Comparison of ENCODE assay signal across 26 mouse cellular contexts in genomic region chr15:103290417-103290816, GRCm38 (mm10). TPM values are rescaled to one million over a fixed set of nuclear protein-coding genes. Genes with fewer than 3 reads are reported as not detected.
DNase-seq lines count a peak whose midpoint lies in the region; ATAC-seq and TF ChIP-seq lines count a peak whose summit lies in the region.
"Had no signal": no experiment of that assay in that cellular context is flagged by ENCODE, and none has a peak within 500 bp of the region (broad histone marks: within the 10 kb centered on the region; RNA-seq: fewer than 3 reads in every experiment).

No protein-coding gene starts in this region.

- H3K27me3 ChIP-seq in hindbrain, embryonic 12.5 days: no peaks in the 10 kb centered on the region
- no peaks in the 10 kb centered on the region for H3K27me3 ChIP-seq in hindbrain, embryonic 16.5 days (replicated peaks; ENCODE audit: control insufficient read depth, insufficient read depth, low read length)
- no peaks in the 10 kb centered on the region for H3K27me3 ChIP-seq in kidney, postnatal 0 days (ENCODE audit: insufficient read depth, low read length)
- no peaks in the 10 kb centered on the region for H3K27me3 ChIP-seq in embryonic facial prominence, embryonic 12.5 days
- H3K27me3 ChIP-seq in limb, embryonic 15.5 days: no peaks in the 10 kb centered on the region
- H3K27me3 ChIP-seq: heart, embryonic 13.5 days; megakaryocyte, embryonic 14.5 days; Patski; stomach, embryonic 15.5 days had no signal

- no peak overlapping the region for H3K4me2 ChIP-seq in hindbrain, embryonic 12.5 days (replicated peaks)
- H3K4me2 ChIP-seq in hindbrain, embryonic 16.5 days (ENCODE audit: low read length): no peak overlapping the region
- H3K4me2 ChIP-seq in kidney, postnatal 0 days (ENCODE audit: low read length): no peak overlapping the region
- no peak overlapping the region for H3K4me2 ChIP-seq in embryonic facial prominence, embryonic 12.5 days (replicated peaks)
- no peak overlapping the region for H3K4me2 ChIP-seq in limb, embryonic 15.5 days
- H3K4me2 ChIP-seq: heart, embryonic 13.5 days; stomach, embryonic 15.5 days had no signal

- no peak for ATAC-seq in hindbrain, embryonic 12.5 days (ENCODE audit: low FRiP score)
- ATAC-seq in hindbrain, embryonic 16.5 days: no peak
- ATAC-seq in kidney, postnatal 0 days (replicated peaks; ENCODE audit: low FRiP score, low read depth): no peak
- ATAC-seq in embryonic facial prominence, embryonic 12.5 days (ENCODE audit: insufficient number of reproducible peaks, insufficient read depth, low FRiP score, low TSS enrichment): no peak
- no peak for ATAC-seq in limb, embryonic 15.5 days (ENCODE audit: insufficient number of reproducible peaks, low FRiP score, low TSS enrichment, low read depth)
- ATAC-seq: CD4-positive, CD25-positive, alpha-beta regulatory T cell, adult 4 months; liver, postnatal 0 days; Patski had no signal

- intact Hi-C loops in left cerebral cortex, postnatal 36 days (cut with DNase I): no loop called here

- peaks cover 32% of the 10 kb centered on the region for H3K4me1 ChIP-seq in hindbrain, embryonic 12.5 days
- H3K4me1 ChIP-seq in hindbrain, embryonic 16.5 days (ENCODE audit: control insufficient read depth, insufficient read depth, low read depth, low read length): peaks cover 10% of the 10 kb centered on the region
- peaks cover 13% of the 10 kb centered on the region; the same call in 1 of the 2 replicates for H3K4me1 ChIP-seq in kidney, postnatal 0 days (replicated peaks; ENCODE audit: insufficient read depth, low read length)
- peaks cover 31% of the 10 kb centered on the region for H3K4me1 ChIP-seq in embryonic facial prominence, embryonic 12.5 days
- H3K4me1 ChIP-seq in limb, embryonic 15.5 days: peaks cover 50% of the 10 kb centered on the region

- H3K9ac ChIP-seq in hindbrain, embryonic 12.5 days: no peak overlapping the region
- H3K9ac ChIP-seq in hindbrain, embryonic 16.5 days (ENCODE audit: low read depth, low read length): no peak overlapping the region
- no peak overlapping the region for H3K9ac ChIP-seq in kidney, postnatal 0 days (ENCODE audit: low read depth, low read length)
- no peak overlapping the region for H3K9ac ChIP-seq in embryonic facial prominence, embryonic 12.5 days
- H3K9ac ChIP-seq in limb, embryonic 15.5 days: no peak overlapping the region
- H3K9ac ChIP-seq: liver, postnatal 0 days; stomach, embryonic 15.5 days had no signal

- no peak for DNase-seq in kidney, postnatal 0 days (ENCODE audit: low spot score)
- no peak for DNase-seq in kidney, postnatal 4 days
- DNase-seq in left cerebral cortex, postnatal 36 days (ENCODE audit: low spot score in 2 of 2): no peak
- no peak for DNase-seq in embryo, embryonic 10 days (ENCODE audit: low spot score)
- DNase-seq: adrenal gland, adult 8-10 months; cerebellum, postnatal 14 days; embryo, embryonic 11 days; gastrocnemius, adult 2 months; layer of hippocampus, adult 9-11 months; liver; liver, postnatal 0 days had no signal

- no peak for TF ChIP-seq CTCF in kidney, postnatal 0 days (IDR thresholded peaks at IDR 0.05; ENCODE audit: low read depth)

- H3K9me3 ChIP-seq in hindbrain, embryonic 12.5 days (replicated peaks): no peaks in the 10 kb centered on the region
- no peaks in the 10 kb centered on the region for H3K9me3 ChIP-seq in hindbrain, embryonic 16.5 days (ENCODE audit: control insufficient read depth, low read length)
- H3K9me3 ChIP-seq in kidney, postnatal 0 days (replicated peaks; ENCODE audit: low read length): no peaks in the 10 kb centered on the region
- peaks cover 3% of the 10 kb centered on the region; the same call in 1 of the 2 replicates for H3K9me3 ChIP-seq in embryonic facial prominence, embryonic 12.5 days
- H3K9me3 ChIP-seq in limb, embryonic 15.5 days: no peaks in the 10 kb centered on the region
- H3K9me3 ChIP-seq: forebrain, embryonic 10.5 days; megakaryocyte, embryonic 14.5 days; stomach, embryonic 15.5 days had no signal

- peak overlapping the region; percentile 76 for H3K27ac ChIP-seq in hindbrain, embryonic 12.5 days
- H3K27ac ChIP-seq in hindbrain, embryonic 16.5 days (ENCODE audit: low read depth, low read length): no peak overlapping the region
- 0 out of 2 replicates have a peak overlapping the region, but pooled peaks have one; percentile 2 for H3K27ac ChIP-seq in kidney, postnatal 0 days
- peak overlapping the region; percentile 69 for H3K27ac ChIP-seq in embryonic facial prominence, embryonic 12.5 days
- peak overlapping the region; percentile 47; the same call in 1 of the 2 replicates for H3K27ac ChIP-seq in limb, embryonic 15.5 days
- H3K27ac ChIP-seq: forebrain, embryonic 10.5 days; heart, embryonic 13.5 days; stomach, embryonic 15.5 days had no signal

- 78% methylated on average over 6 of the region's 6 CpGs for WGBS in hindbrain, embryonic 12.5 days
- WGBS in hindbrain, embryonic 16.5 days: 70% methylated on average over 6 of the region's 6 CpGs
- 47% methylated on average over 6 of the region's 6 CpGs for WGBS in kidney, postnatal 0 days
- WGBS in embryonic facial prominence, embryonic 12.5 days: 73% methylated on average over 6 of the region's 6 CpGs
- 58% methylated on average over 6 of the region's 6 CpGs for WGBS in limb, embryonic 15.5 days

- H3K4me3 ChIP-seq in hindbrain, embryonic 12.5 days: no peak overlapping the region
- H3K4me3 ChIP-seq in hindbrain, embryonic 16.5 days (ENCODE audit: low read length): no peak overlapping the region
- H3K4me3 ChIP-seq in kidney, postnatal 0 days (replicated peaks; ENCODE audit: low read depth, low read length): no peak overlapping the region
- H3K4me3 ChIP-seq in embryonic facial prominence, embryonic 12.5 days: no peak overlapping the region
- H3K4me3 ChIP-seq in limb, embryonic 15.5 days: no peak overlapping the region
- H3K4me3 ChIP-seq: forebrain, embryonic 10.5 days; gastrocnemius, adult 2 months; heart, embryonic 13.5 days; megakaryocyte, embryonic 14.5 days; stomach, embryonic 15.5 days had no signal

- peaks cover 43% of the 10 kb centered on the region for H3K36me3 ChIP-seq in hindbrain, embryonic 12.5 days
- H3K36me3 ChIP-seq in hindbrain, embryonic 16.5 days (ENCODE audit: control insufficient read depth, insufficient read depth, low read length): peaks cover 14% of the 10 kb centered on the region
- H3K36me3 ChIP-seq in kidney, postnatal 0 days (ENCODE audit: insufficient read depth, low read length): peaks cover 18% of the 10 kb centered on the region
- H3K36me3 ChIP-seq in embryonic facial prominence, embryonic 12.5 days: peaks cover 45% of the 10 kb centered on the region
- peaks cover 43% of the 10 kb centered on the region for H3K36me3 ChIP-seq in limb, embryonic 15.5 days

RNA-seq across cellular contexts. Expression of gene Copz1, which starts 17.9 kb away (rescaled TPM):
- 235 and 247 TPM in 2 replicates for polyA plus RNA-seq in hindbrain, embryonic 12.5 days (2016; fragmentation: Nextera tagmentation; extraction: Ambion mirVana)
- 207 and 209 TPM in 2 replicates for polyA plus RNA-seq in hindbrain, embryonic 16.5 days (2015; fragmentation: Nextera tagmentation; extraction: Ambion mirVana)
- polyA plus RNA-seq in kidney, postnatal 0 days (2015; fragmentation: Nextera tagmentation; extraction: Ambion mirVana): 237 and 263 TPM in 2 replicates
- polyA plus RNA-seq in embryonic facial prominence, embryonic 12.5 days (2016; fragmentation: Nextera tagmentation; extraction: Ambion mirVana): 257 and 268 TPM in 2 replicates
- polyA plus RNA-seq in limb, embryonic 15.5 days (2015; fragmentation: Nextera tagmentation; extraction: Ambion mirVana): 270 and 286 TPM in 2 replicates
- 10 to 100 TPM; 87.8 to 95.9 TPM for total RNA-seq in left cerebral cortex, postnatal 36 days (2021)

RNA-seq across cellular contexts. Expression of gene Gpr84, which starts 20.0 kb away (rescaled TPM):
- polyA plus RNA-seq in hindbrain, embryonic 12.5 days (2016; fragmentation: Nextera tagmentation; extraction: Ambion mirVana): 0.36 and 0.51 TPM in 2 replicates
- 0.34 and 0.42 TPM in 2 replicates for polyA plus RNA-seq in hindbrain, embryonic 16.5 days (2015; fragmentation: Nextera tagmentation; extraction: Ambion mirVana)
- polyA plus RNA-seq in kidney, postnatal 0 days (2015; fragmentation: Nextera tagmentation; extraction: Ambion mirVana): 0.47 and 0.65 TPM in 2 replicates
- polyA plus RNA-seq in embryonic facial prominence, embryonic 12.5 days (2016; fragmentation: Nextera tagmentation; extraction: Ambion mirVana): 0.47 and 0.67 TPM in 2 replicates
- 0.20 and 0.36 TPM in 2 replicates for polyA plus RNA-seq in limb, embryonic 15.5 days (2015; fragmentation: Nextera tagmentation; extraction: Ambion mirVana)
- under 1 TPM; 0.42 to 0.45 TPM for total RNA-seq in left cerebral cortex, postnatal 36 days (2021)
- total RNA-seq: adrenal gland, adult 8-10 months; gastrocnemius, adult 2 months; heart, postnatal 25 days; neutrophil, adult 5-6 weeks had no signal
- polyA plus RNA-seq: CD4-positive, CD25-positive, alpha-beta regulatory T cell, adult 4 months; Patski; thymus, postnatal 0 days; urinary bladder, adult 2 months had no signal

RNA-seq across cellular contexts. Expression of gene Nfe2, which starts 32.2 kb away (rescaled TPM):
- 5.1 and 5.4 TPM in 2 replicates for polyA plus RNA-seq in hindbrain, embryonic 12.5 days (2016; fragmentation: Nextera tagmentation; extraction: Ambion mirVana)
- 0.65 and 0.69 TPM in 2 replicates for polyA plus RNA-seq in hindbrain, embryonic 16.5 days (2015; fragmentation: Nextera tagmentation; extraction: Ambion mirVana)
- 1.9 and 2.8 TPM in 2 replicates for polyA plus RNA-seq in kidney, postnatal 0 days (2015; fragmentation: Nextera tagmentation; extraction: Ambion mirVana)
- polyA plus RNA-seq in embryonic facial prominence, embryonic 12.5 days (2016; fragmentation: Nextera tagmentation; extraction: Ambion mirVana): 4.9 and 5.2 TPM in 2 replicates
- polyA plus RNA-seq in limb, embryonic 15.5 days (2015; fragmentation: Nextera tagmentation; extraction: Ambion mirVana): 1.5 and 2.2 TPM in 2 replicates
- not detected for total RNA-seq in left cerebral cortex, postnatal 36 days (2021)
- total RNA-seq: gastrocnemius, adult 2 months; left cerebral cortex, adult 8-10 months had no signal
- polyA plus RNA-seq: Patski had no signal

RNA-seq across cellular contexts. Expression of gene Zfp385a, which starts 49.5 kb away (rescaled TPM):
- 20.5 and 23.8 TPM in 2 replicates for polyA plus RNA-seq in hindbrain, embryonic 12.5 days (2016; fragmentation: Nextera tagmentation; extraction: Ambion mirVana)
- 20.1 and 24.7 TPM in 2 replicates for polyA plus RNA-seq in hindbrain, embryonic 16.5 days (2015; fragmentation: Nextera tagmentation; extraction: Ambion mirVana)
- 11.3 and 11.8 TPM in 2 replicates for polyA plus RNA-seq in kidney, postnatal 0 days (2015; fragmentation: Nextera tagmentation; extraction: Ambion mirVana)
- polyA plus RNA-seq in embryonic facial prominence, embryonic 12.5 days (2016; fragmentation: Nextera tagmentation; extraction: Ambion mirVana): 12.6 and 14.5 TPM in 2 replicates
- polyA plus RNA-seq in limb, embryonic 15.5 days (2015; fragmentation: Nextera tagmentation; extraction: Ambion mirVana): 17.1 and 19.4 TPM in 2 replicates
- 10 to 100 TPM; 64.4 to 73.5 TPM for total RNA-seq in left cerebral cortex, postnatal 36 days (2021)
- polyA plus RNA-seq: CD4-positive, CD25-positive, alpha-beta regulatory T cell, adult 4 months had no signal

RNA-seq across cellular contexts. Expression of gene Hnrnpa1, which starts 50.2 kb away (rescaled TPM):
- 1,137 and 1,149 TPM in 2 replicates for polyA plus RNA-seq in hindbrain, embryonic 12.5 days (2016; fragmentation: Nextera tagmentation; extraction: Ambion mirVana)
- 483 and 550 TPM in 2 replicates for polyA plus RNA-seq in hindbrain, embryonic 16.5 days (2015; fragmentation: Nextera tagmentation; extraction: Ambion mirVana)
- polyA plus RNA-seq in kidney, postnatal 0 days (2015; fragmentation: Nextera tagmentation; extraction: Ambion mirVana): 705 and 720 TPM in 2 replicates
- 1,204 and 1,244 TPM in 2 replicates for polyA plus RNA-seq in embryonic facial prominence, embryonic 12.5 days (2016; fragmentation: Nextera tagmentation; extraction: Ambion mirVana)
- polyA plus RNA-seq in limb, embryonic 15.5 days (2015; fragmentation: Nextera tagmentation; extraction: Ambion mirVana): 593 and 673 TPM in 2 replicates
- 100 to 1,000 TPM; 199 to 232 TPM for total RNA-seq in left cerebral cortex, postnatal 36 days (2021)
